Mouse (Mus musculus): ENCODE results near the gene Rhbdf1. TPM values are rescaled to one million over a fixed set of nuclear protein-coding genes. Genes with fewer than 3 reads are reported as not detected.
"Not testable (repeated sequence)": the region's sequence is repeated elsewhere in the genome, so short reads cannot be mapped to it uniquely, and the experiment has no call there.

The Rhbdf1 gene
- polyA plus RNA-seq, 2 experiments from 2014 or later = 1.1 TPM; not detected in 1

DNA sequence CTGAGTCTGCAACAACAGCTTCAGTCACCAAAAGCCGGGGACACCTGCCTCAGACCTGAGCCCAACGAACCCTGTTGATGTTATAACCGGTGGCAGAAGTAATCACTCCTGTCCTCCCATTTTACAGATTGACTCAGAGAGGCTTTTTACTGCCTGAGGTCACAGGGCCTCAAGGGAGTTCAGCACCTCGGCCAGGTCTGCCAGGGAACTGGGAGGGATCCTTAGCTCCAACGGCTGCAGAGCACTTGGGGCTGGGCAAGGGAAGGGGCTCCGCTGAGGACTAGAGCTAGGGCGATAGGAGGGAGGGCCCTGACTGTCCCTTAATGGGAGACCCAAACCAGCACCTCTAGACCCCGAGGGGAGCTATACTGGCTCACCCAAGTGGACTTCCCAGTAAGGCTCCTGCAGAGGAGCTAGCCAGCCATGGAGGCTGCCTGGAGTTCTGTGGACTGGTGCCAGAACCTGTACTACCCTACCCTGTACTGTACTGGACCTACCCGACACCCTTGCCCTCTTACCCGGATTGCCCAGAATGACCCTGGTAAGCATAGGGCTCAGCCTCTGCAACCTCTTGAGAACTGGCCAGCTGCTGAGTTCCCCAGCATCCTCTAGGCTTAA lies 1.4 kb downstream of the Rhbdf1 start:
- ATAC-seq = no peak

DNA sequence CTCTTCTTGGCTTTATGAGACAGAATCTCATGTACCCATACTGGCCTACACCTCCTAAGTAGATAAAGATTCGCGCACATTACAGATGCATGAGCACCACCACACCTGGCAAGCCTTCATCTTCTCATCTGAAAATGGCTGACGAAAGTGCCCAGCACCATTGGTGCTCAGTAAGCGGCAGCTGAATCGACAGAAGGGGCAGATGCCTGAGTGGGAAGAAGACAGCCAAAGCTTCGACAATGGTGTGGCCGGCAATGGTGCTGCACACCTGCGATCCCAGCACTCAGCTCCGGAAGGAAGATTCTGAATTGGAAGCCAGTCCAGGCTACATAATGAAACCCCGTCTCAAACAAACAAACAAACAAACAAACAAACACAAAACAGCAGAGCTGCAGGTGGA lies 2.8 kb downstream of the Rhbdf1 start:
- no peak for ATAC-seq

DNA sequence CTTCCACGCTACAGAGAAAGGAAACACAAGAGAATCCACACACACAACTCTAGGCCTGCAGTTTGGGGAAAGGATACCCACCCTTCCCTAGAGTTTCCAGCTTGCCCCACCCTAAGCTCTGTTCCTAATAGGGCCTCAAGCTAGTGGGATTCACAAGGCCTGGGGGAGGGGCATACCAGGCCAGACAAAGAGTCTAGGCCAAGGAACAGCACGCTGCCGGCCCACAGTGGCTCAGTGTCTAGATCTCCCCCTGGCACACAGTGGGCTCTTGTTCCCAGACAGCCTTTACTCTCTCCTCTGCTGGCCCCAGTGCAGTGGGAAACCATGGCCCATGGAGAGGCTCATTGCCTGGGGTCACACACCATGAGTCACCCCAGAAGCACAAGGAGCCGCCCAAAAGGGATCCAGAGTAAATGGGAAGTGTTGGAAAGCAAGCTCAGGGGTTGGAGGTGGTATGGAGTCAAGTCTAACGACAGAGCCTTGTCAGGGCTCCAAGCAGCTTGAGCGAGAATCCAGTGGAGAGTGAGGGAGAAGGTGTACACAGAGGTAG lies 3.5 kb downstream of the Rhbdf1 start:
- ATAC-seq = no peak

DNA sequence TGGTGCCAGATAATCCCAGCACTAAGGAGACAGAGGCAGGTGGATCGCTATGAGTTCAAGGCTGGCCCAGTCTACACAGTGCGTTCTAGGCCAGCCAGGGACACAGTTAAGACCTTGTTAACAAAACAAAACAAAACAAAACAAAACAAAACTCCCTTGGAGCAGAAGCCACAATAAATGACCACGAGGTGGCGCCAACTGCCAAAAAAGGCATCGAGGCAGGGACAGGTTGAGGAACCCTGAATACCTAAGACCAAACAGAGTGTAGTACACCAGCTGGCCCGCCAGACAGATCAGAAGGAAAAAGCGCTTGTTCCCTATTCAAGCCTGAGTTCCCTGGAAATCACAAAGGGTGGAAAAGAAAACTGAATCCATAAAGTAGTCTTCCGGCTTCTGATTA lies 5.2 kb downstream of the Rhbdf1 start:
- ATAC-seq = peak; percentile 79

DNA sequence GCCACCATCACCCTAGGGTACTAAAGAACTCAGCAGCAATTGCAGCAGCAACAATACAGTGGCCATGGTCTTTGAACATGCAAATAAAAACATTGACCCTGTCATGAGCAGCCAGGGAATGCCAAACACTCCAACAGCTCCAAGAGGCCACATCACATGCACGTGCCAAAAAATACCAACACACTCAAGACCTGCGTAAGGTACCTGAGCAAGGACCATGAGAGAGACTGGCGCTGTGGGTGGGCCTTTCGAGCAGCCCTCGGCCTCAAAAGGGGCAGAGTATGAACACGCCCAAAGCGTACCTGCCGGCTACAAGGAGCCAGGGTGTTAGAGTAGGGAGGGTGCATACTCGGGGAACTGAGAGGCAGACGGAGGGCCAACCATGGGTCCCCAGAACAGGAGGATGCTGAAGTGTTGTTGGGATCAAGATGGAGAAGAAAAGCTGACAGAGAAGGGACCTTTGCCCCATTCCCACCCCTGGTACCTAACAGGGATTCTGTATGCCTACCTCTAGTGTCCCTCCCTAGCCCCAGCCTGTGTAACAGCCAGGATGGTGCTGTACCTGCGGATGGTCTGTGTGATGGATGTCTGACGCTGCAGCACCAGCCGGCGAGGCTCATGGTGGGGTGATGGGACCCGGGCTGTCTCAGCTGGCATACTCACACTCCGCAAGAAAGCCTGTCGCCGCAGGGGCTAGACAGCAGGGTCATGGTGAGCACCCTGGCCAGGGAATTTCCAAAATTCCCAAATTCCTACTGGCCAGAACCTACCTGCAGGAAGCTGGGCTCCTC lies 6.5 kb downstream of the Rhbdf1 start:
- ATAC-seq = no peak

DNA sequence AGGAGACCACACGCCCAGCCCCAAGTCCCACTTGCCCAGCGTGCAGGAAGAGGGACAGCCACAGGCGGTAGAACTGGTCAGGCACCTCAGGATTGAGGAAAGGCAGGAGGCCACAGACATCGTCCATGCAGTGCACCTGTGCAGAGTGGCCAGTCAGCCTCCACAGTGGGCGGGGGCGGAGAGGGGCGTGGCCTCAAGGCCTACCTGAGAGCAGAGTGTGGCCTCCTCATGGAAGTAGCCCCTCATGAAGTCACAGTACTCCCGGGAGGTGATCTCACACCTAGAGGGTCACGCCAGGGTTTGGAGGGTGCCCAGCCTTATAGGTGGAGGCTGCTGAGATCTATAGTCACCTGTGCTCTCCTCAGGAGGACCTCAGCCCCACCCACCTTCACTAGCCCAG lies 11.5 kb downstream of the Rhbdf1 start:
- ATAC-seq = no peak

DNA sequence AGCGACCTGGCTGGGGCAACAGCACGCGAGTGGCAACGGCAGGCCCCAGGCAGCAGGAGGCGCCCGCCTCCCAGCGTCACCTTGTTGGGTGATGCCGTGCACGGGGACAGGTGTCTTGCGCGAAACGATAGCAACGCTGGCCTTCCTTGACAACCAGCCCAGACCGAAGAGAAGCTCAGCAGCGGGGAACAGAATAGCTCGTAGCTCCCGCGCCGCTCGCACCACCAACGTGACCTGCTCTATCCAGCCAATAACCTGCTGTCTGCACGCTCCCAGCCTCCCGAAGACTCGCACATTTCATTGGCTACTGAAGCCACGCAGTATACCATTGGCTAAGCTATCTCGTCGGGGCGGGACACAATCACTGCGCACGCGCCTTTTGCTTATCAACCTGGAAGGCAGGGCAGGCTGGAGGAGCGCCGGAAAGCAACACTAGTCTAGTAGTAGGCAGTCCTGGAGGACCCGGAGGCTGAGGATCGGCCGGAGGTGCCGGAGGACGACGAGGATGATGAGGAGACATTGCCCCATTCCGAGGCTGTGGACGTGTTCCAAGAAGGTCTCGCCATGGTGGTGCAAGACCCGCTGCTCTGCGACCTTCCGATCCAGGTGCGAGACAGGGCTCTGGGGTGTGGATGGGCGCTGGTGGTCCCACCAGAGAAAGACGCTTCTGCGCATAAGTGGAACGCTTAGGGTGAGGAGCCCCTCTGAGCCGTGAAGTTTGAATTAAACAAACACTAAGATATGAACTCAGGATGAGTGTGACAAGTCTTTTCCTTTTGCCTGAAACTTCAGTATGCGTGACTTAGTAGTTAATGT lies 16.8 kb downstream of the Rhbdf1 start, which contains the start of gene Snrnp25:
Gene Snrnp25 (plus strand): TSS at position 358 of the 816 bp plus-strand sequence.
- ATAC-seq = peak; percentile 99

DNA sequence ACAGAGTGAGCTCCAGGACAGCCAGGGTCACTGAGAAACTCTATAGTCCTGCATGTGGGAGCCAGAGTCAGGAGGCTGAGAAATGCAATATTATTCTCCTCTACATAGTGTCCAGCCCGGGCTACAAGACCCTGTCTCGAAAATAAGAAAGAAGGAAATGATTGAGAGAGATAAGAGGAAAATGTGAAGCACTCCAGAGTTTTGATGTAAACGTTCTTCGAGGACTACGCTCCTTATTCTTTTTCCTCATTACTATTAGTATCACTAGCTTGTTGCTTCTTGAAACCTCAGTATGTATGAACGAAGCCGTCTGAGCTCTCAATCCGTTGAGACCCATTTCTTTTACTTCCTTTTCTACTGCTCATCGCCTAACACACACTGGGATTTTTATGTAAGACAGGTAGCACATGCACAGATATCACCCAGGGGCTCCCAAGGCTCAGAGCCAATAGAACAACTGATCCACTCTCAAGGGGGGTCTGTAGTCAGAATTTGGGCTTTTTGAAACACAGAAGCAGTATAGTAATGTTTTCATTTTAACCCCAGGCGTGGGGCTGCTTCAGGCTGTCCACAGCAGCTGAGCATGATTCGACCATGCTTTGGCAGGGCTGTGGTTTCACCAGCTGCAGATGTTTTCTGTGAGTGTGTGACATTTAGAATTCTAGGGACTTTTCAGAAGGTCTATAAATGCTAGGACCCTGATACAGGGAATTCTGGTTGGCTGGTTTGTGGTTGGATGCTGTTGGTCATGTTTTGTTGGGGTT lies 20.0 kb downstream of the Rhbdf1 start:
- ATAC-seq = no peak

DNA sequence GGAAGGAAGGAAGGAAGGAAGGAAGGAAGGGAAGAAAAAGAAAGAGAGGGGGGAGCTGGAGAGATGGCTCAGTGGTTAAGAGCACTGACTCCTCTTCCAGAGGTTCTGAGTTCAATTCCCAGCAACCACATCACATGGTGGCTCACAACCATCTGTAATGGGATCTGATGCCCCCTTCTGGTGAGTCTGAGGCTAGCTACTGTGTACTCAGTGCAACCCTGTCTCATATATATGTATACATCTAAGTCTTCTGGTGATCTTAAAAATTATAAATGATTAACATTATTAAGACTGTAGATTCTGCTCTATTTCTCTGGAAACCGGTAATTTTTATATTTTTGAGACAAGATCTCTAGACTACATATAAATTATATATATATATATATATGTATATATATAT lies 21.1 kb downstream of the Rhbdf1 start:
- not testable (repeated sequence) for ATAC-seq

DNA sequence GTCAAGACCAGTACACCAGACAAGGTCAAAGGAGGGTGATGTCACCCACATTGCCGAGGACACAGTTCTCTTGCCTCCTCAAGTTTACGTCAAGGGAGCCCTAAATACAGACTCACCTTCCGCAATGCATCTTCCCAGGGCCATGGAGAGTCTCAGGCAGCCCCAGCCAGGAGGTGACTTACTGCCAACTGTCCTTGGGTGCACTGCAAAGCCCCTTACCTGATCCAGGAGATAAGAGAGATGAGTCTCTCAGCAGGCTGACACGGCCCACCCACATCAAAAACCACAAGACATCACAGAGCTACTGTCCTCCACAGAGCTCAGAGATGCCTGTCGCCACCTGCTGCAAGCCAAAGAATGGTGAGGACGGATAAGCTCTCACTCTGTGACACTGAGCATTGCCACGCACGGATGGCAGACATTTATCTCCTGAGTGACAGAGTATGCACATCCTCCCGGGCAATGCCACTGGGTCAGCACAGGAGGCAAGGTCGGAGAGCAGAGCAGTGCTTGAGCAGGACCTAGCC lies 22.0 kb downstream of the Rhbdf1 start, which contains the start of gene Il9r:
Gene Il9r (minus strand): TSS at position 205 of the 527 bp plus-strand sequence.
- ATAC-seq = peak; percentile 30

DNA sequence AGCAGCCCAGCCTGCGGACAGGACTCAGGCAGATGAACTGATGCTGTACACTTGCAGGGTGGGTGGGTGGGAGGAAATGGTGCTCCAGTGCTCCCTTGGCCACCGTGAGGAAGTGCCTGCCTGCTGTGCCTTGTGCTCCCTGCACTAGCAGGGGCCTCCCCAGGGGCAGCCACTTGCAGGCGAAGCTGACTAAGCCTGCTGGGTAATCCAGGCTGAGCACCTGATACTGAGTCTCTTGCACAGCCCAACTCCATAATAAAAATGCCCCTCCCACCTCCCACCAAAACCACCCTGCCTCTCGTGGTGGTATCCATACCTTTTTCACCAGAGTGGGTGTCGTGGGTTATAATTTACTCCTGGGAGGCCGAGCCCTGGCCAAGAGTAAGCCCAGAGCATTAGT lies 22.9 kb downstream of the Rhbdf1 start:
- no peak for ATAC-seq

DNA sequence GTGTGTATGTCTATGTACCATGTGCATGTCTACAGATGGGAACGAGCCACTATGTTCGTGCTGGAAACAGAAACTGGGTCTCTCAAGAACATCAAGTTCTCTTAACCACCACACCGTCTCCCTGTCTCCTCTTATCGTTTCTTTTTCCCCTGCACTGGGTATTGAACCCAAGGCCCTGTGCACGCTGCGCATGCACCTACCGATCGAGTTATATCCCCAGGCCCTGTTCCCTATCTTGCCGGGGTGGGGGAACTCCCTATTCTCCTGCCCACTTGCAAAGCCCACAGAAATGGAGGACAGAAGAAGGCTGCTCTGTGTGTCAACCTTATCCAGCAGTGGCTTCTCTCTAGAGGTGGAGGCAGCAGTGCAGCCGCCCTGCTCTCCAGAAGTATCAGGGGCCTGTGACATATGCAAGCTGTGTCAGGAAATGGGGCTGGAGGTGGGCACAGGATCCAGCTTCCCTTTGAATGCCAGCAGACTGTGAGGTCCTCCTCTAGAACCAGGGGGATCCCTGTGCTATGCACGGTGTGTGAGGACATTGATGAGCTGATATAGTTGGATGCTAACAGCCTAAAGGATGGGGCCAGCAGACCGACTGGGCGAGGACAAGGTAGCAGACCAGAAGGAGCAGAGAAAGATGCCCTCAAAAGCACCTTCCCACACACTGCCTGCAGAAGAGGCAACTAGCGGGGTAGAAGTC lies 23.7 kb downstream of the Rhbdf1 start:
- no peak for ATAC-seq

DNA sequence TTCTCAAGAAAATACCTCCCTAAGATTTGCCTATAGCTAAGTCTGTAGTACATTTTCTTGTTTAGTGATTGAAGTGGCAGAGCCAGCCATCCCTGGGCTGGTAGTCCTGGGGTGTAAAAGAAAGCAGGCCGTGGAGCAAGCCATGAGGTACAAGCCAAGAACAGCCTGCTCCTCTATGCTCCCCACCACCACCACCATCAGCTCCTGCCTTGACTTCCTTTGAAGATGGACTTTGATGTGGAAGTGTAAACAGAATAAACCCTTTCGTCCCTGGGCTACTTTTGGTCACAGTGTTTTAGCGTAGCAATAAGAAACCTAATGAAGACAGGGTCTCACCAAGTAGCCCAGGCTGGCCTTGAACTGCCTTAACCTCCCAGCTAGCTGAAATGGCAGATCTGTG lies 24.3 kb downstream of the Rhbdf1 start:
- ATAC-seq = no peak

DNA sequence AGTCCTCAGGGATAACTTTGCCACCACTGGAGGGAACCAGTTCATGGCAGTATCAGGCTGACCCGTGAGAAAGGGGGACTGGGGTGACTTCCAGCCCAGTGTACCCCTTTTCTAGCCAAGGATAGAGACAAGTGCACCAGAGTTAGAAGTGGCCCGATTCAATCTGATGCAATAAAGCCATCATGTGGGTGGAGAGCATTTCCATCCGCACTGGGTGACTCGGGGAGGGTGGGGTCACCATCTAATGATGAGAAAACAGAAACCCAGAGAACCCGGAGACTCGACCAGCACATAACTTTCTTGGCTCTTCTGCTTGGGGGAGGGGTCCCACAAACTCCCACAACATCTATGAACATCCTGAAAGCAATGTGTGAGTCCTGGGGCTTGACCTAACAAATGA lies 25.4 kb downstream of the Rhbdf1 start:
- ATAC-seq = no peak

DNA sequence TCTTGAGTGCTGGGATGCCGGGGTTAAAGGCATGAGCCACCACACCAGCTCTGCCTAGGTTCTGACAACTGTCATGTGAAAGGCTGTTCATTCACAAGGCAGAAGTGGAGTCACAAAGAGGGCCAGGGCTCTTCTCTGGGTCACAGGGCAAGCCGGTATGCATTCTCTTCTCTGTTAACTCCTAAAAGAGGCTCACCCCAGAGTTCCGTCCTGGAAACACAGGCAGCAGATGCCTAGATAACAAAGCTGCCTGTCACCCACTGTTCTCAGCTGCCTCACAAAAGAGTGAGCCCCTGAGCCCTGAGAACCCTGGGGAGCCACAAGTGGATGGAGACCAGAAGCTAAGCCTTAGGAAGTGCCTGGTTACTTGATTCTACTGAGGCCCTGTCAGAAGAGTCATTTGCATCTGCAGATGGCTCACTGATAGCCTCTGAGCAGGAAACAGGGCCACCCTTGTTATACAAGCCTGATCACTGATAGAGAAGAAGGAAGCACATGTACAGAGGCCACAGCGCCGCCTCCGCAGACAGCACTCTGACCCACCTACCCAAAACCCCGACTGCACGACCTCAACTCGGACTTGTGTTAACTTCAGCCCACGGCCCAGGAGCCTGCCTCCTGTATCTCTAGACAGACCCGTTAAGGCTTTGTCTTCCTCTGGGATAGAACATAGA lies 26.1 kb downstream of the Rhbdf1 start:
- peak; percentile 68 for ATAC-seq

DNA sequence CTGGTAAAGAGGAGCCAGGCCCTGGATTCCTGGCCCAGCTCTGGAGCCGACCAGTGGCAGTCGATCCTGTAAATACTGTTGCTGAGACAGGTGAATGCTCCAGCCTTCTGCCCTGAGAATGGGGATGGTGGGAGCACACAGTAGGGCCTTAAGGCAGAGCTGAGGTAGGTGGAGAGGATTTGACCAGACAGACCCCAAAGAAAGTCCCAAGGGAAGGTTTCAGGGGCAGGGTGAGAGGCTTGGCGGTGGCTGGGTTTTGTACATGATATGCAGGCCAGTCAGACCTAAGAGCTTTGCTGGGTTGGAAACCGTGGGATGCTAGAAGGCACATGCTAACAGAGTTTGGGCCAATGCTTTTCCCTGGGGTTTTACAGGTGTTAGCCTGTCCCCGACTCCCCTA lies 27.5 kb downstream of the Rhbdf1 start:
- no peak for ATAC-seq

DNA sequence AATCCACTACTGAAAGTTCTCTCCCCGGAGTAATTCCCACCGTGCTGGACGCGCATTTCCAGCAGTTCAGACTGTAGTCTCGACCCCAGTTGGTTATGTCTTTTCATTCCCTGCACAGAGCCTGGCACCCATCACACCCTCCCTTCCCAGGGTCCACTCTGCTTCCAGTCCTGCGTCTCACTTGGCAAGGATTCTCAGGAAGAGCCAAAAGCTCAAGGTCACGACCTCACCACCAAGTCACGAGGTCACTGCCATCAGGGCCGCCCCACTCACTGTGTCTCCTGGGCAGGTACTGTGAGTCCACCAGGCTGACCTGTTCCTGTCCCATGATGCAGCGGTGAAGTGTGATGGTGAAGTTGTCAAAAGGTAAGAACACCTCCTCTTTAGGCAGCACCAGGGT lies 28.0 kb downstream of the Rhbdf1 start:
- ATAC-seq = no peak

DNA sequence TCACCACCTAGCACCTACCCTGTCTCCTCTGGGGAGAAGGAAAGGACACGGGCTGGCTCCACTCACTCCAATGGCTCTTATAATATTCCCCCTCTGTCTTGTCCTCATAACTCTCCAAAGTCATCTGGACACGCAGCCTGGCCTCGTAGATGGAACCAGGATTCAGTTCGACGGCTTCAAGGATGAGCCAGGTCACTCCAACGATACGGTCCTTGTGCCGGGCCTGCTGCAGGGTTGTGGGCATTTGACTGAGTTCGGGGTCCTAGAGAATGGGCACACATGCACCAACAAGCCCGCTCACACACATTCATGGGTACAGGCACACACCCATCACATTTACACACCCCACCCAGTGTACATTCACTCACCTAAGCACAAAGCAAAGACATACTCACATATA lies 28.9 kb downstream of the Rhbdf1 start:
- ATAC-seq = no peak

DNA sequence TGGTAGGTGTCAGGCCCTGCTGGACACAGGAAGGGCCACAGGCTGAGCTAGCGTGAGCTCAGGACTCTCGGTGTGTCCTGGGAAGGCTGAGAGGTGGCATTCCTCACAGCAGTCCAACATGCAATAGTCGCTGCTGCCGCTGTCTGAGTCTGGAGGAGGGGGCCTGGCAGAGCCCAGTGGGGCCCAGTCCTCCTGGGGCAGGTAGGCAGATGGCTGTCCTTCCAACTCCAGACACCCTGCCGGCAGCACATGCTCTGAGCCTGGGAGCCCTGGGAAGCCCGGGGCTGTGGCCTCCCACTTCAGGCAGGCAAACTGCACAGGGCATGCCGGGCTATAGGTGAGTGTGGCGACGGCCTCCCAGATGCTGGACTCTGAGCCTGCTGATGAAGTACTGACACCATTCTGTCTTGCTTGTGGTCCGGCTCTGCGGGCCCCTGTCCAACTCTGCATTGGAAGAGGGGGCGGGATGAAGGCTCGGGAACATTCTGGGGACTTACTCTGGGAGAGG lies 31.4 kb downstream of the Rhbdf1 start:
- no peak for ATAC-seq

DNA sequence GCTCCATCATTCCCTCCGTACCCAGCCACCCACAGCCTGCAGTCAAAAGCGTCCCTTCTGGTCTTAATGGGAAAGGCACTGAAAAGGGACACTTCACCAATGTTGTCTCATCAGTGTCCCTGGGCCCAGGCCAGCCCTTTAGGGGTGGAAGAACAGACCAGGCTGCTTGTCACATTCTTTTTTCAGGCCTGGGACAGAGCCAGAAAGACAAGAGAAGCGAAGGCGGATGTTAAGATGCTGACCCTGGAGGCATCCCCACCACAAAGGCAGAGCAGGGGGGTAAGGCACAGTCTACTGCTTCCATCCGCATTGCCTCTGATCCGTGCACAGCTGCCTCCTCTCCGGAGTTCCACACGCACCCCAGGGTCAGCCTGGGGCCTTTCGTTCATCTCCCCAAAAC lies 32.0 kb downstream of the Rhbdf1 start:
- no peak for ATAC-seq

DNA sequence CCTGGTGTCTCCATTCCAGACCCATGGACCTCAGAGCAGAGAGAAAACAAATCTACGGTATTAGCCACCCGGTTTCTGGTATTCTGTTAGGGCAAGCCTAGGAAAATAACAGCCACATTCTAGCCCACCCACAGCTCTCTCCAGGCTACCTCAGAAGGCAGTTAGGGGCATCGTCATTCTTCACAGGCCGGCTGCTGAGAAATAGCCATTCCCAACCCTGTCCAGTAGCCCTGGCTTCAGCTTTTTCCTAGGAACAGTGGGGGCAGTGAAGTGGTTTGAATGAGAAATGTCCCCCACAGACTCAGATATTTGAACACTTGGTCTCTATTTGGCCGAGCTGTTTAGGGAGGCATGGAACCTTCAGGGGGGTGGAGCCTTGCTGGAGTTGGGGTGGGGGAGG lies 32.7 kb downstream of the Rhbdf1 start:
- no peak for ATAC-seq

Data from CD4-positive, CD25-positive, alpha-beta regulatory T cell, adult 4 months (primary cell).